Mouse (Mus musculus) CD8-positive naive resting alpha-beta T cell, adult 2 months (primary cell): ENCODE results near the gene Poln.

Experiments used
- DNase-seq, 2 experiments: peaks; one replicate each; pipeline ENCODE4 v3.0.0; 2022; ENCODE audit warnings: low read depth in 2 of 2, low spot score in 2 of 2

Gene Poln

DNA sequence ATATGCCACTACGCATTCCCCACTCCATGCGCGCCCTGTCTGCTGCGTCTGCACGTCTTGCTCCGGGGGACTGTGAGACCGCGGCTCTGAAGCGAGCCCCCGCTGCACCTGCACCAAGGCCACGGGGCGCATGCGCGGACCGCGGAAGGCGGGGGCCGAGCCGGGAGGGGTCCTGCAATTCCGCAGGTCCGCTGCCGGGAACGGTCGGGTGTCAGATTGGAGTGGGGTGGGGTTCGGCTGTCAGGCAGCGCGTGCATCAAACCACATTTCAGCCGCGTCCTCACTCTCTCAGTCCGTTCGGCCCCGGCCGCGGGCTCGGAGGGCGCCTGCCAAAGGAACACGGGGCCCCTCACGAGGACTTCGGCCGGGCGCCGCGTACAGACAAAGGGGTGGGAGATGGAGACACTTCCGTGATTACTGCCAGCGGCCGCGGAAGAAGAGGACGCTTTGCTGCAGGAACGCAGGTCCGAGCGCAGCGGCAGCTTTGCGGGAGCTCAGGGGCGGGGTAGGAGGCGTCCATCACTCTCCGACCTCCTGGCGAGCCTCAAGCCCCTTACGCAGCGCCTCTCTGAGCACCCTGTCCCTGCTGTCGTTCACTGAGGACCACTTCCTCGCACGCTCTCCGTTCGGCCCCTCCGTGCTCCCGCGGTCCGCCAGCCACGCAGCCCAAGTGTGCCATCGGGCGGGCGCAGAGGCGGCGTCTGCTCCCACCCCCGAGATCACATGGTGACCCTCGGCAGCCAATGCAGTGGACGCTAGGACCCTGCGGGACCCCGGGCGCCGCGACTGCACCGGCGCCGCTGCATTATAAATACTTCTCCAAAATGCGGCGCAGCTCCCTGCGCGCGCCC is 173.2 kb downstream of the Poln start, which contains the start of gene Nat8l:
Nat8l (plus strand) TSS at position 142 of the 851 bp plus-strand sequence.
- DNase-seq = no peak

DNA sequence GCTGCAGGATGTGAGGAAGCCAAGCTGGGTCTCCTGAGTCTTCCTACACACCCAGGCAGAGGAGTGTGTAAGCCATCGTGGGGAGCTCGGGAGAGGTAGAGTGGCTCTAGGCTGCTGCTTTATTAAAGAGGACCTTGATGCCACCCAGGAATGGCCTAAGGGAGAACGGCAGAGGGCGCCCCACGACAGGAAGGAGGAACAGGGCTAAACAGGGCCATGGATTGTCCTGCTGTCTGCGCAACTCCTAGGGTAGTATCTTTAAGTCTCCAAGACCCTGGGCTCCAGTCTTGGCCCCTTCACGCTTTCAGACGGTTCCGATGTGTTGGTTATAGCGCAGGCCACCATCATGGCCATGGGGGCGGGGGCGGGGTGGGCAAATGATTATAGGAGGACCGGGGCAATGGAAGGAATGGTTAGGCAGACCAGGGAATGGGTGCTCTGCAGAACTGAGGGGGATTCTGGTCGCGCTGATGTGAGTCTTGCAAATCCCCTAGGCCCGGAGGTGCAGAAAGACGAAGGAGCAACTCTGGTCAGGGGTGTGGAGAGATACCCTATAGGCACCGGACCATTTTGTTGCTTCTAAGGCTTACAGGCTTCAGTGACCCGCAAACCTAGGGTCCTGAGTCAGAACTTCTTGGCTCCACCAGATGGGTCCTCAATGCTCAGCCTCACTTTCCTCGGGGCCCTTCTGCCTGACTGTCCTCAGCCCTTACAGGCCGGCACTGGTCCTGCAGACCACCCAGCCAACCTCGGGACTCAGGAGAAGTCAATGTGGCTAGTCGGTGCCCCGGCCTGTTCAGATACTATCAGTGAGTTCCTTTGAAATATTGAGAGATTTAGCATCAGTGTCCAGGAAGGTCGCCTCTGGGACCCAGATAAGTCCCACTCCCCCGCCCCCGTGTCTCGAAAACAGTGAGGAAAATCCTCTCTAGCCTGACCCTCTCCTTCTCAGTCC is 174.3 kb downstream of the Poln start:
- DNase-seq = no peak

DNA sequence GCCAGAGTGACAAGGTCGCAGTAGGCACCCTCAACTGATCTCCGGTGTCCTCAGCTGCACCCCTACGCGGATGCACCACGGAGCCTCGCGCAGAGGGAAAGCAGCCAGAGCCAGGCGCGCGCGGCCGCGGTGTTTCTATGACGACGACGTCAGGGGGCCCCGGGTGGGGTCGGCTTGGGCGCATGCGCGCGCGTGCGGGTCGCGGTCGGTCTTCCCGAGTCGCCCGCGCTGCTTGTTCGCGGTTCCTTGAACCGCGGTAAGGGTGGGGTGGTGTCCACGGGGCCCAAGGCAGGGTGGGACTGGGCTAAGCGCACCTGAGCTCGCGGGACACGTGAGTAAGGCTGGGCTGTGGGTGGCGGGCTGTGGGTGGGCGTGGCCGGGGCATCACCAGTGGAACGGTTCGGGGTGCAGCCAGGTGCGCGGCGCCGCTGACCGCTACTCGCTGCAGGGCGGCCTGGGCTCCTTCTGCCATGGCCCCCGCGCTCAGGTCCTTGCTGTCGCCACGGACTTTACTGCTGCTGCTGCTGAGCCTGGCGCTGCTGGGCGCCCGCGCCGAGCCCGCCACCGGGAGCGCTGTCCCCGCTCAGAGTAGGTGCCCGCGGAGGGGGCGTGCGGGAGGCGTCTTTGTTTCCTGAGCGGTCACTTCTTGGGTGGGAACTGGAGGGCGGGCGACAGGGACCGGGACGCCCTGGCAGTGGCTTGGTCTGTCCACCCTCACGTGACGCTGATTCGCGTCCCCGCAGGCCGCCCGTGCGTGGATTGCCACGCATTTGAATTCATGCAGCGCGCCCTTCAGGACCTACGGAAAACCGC is 185.7 kb downstream of the Poln start, which contains the start of gene Gm1673:
Gm1673 (plus strand) TSS at position 125 of the 813 bp plus-strand sequence.
- DNase-seq = peak; percentile 41 to 59

DNA sequence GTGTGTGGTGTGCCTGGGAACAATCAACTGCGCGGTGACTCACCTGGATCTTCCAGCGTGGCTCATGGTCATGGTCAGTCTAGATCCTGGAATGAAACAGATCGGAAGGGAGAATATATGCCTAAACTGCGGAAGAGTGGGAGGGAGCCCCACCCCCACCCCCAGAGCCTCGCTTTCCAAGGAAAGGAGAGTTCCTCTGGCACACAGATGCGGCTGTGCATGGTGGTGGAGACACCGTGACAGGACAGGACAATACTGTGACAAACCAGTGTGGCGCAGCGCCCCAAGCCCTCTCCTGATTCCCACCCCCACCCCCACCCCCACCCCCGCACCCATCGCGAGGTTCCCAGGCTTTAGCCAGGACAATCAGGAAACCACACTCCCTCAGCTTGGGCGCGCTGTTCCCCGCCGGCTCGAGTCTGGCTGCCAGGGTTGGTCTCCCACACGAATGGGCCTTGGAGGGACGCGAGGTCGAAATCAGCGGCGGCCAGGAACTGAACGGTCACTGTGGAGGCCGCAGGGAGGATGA is 186.5 kb downstream of the Poln start:
- DNase-seq = no peak

DNA sequence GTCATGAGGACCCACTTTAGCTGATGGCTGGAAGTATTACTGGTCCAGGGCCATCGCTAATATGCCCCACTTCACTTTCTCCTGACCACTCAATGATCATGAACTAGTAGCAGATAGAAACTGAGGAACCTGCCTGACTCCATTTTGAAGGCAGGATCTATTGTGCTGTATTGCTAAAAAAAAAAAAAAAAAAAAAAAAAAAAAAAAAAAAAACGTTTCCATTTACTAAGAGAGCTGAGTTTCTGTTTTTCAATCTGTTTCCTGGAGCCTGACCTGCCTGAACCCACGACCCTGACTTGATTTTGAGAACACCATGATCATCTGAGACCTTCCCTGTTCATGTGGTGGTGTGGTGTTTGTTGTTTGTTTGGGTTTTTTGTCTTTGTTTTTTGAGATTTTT is 193.0 kb downstream of the Poln start:
- DNase-seq = no peak

DNA sequence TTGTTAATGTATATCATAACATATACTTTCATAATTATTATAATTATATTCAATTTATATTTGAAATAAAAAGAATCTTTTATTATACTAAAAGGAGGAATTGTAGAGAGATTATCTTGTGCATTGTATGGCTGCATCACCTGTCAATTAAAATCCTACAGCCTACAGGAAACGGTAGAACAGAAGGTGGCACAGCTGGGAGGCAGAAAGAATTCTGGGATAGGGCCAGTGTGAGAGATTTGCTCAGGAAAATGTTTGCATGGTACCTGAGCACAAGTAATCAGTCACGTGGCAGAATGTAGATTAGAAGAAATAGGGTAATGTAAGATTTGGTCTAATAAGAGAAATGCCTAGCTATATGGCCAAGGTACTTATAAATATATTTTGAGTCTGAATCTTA is 194.5 kb downstream of the Poln start:
- no peak for DNase-seq

DNA sequence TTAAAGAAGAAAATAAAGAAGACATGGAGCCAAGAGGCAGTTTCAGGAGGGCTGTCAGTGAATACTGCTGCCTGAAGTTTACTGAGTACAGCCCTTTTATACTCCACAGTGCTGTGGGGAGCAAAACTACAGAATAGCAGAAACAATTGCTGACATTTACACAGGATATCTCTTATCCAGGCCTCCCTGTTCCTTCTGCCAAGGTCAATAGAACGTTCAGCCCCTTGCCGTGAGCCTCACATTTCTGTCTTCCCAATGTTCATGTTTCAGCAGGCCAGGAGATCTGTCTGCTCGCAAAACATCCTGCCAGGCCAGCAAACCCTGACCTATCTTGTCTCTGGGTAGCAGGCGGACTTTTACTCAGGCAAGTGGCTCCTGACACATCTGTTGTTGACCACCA is 209.9 kb downstream of the Poln start:
- DNase-seq = no peak
